Mouse (Mus musculus): ENCODE measurements around the gene Eef1g.

DNA sequence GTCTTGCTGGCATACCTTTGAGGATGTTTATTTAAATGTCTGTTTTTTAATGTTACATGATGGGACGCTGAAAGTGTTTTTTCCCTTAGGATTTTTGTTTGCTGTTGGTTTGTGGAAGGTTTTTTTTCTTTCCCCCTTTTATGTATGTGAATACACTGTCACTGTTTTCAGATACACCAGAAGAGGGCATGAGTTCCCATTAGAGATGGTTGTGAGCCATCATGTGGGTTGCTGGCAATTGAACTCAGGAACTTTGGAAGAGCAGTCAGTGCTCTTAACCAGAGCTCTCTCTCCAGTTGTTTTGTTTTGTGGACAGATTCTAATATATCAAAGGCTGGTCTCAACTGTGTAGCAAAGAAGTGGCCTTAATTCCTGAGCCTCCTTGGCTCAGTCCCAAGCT is 7.8 kb downstream of the Eef1g start:
- TF ChIP-seq CTCF (IDR thresholded peaks at IDR 0.05; ENCODE audit: low read depth, low read length) (no peak), GATA1 (IDR thresholded peaks at IDR 0.05; ENCODE audit: borderline replicate concordance, low read length) (no peak), TAL1 (conservative IDR thresholded peaks at IDR 0.05; ENCODE audit: low read depth, low read length) (no peak)
